Mouse (Mus musculus): ENCODE measurements around the gene Usp3. TPM values are rescaled to one million over a fixed set of nuclear protein-coding genes. Genes with fewer than 3 reads are reported as not detected.
A peak's percentile ranks its signal among the peaks of the same experiment; 100 is the strongest.

Gene Usp3
- polyA plus RNA-seq, 1 experiment, result 15.2 TPM

GRCm38 (mm10) chr9:66615141-66615540, 22.2 kb upstream of the Usp3 start:
- DNase-seq (ENCODE audit: low read depth in 1 of 2, low spot score in 2 of 2), result peak; percentile 50 to 68
- no peak overlapping the region for H3K4me3 ChIP-seq (ENCODE audit: extremely low read depth, insufficient read depth, insufficient read length)
- peaks cover 10% of the 10 kb centered on the region; the same call in 1 of the 2 replicates for H3K4me1 ChIP-seq (ENCODE audit: control insufficient read depth, insufficient read depth, insufficient read length)
- H3K27me3 ChIP-seq (ENCODE audit: control insufficient read depth, insufficient read depth, low read length), result no peaks in the 10 kb centered on the region
- TF ChIP-seq POLR2A (IDR thresholded peaks at IDR 0.05; ENCODE audit: low read depth, low read length) (no peak; the same call in 1 of the 2 replicates), CTCF (IDR thresholded peaks at IDR 0.05; ENCODE audit: extremely low read depth, insufficient read depth, insufficient read length, insufficient replicate concordance) (no peak)
- no peaks in the 10 kb centered on the region for H3K36me3 ChIP-seq (ENCODE audit: control insufficient read depth, insufficient read depth, low read length)
- H3K27ac ChIP-seq (ENCODE audit: insufficient read depth, low read length), result peak overlapping the region; percentile 73
- WGBS, result 5% methylated on average over 9 of the region's 9 CpGs

GRCm38 (mm10) chr9:66614547-66614946, 21.6 kb upstream of the Usp3 start:
- no peak for TF ChIP-seq CTCF (IDR thresholded peaks at IDR 0.05; ENCODE audit: extremely low read depth, insufficient read depth, insufficient read length, insufficient replicate concordance)
- TF ChIP-seq POLR2A (IDR thresholded peaks at IDR 0.05; ENCODE audit: low read depth, low read length), result no peak
- WGBS, result 86% methylated on average over 7 of the region's 7 CpGs
- Histone ChIP-seq H3K27ac (ENCODE audit: insufficient read depth, low read length) (peak overlapping the region; percentile 76), H3K27me3 (ENCODE audit: control insufficient read depth, insufficient read depth, low read length) (no peaks in the 10 kb centered on the region), H3K36me3 (ENCODE audit: control insufficient read depth, insufficient read depth, low read length) (no peaks in the 10 kb centered on the region), H3K4me1 (ENCODE audit: control insufficient read depth, insufficient read depth, insufficient read length) (peaks cover 10% of the 10 kb centered on the region; the same call in 1 of the 2 replicates), H3K4me3 (ENCODE audit: extremely low read depth, insufficient read depth, insufficient read length) (no peak overlapping the region)
- no peak for DNase-seq (ENCODE audit: low read depth in 1 of 2, low spot score in 2 of 2)

GRCm38 (mm10) chr9:66613667-66614066, 20.7 kb upstream of the Usp3 start:
- Histone ChIP-seq H3K27ac (ENCODE audit: insufficient read depth, low read length) (no peak overlapping the region), H3K4me1 (ENCODE audit: control insufficient read depth, insufficient read depth, insufficient read length) (peaks cover 10% of the 10 kb centered on the region; the same call in 1 of the 2 replicates), H3K4me3 (ENCODE audit: extremely low read depth, insufficient read depth, insufficient read length) (no peak overlapping the region), H3K27me3 (ENCODE audit: control insufficient read depth, insufficient read depth, low read length) (no peaks in the 10 kb centered on the region), H3K36me3 (ENCODE audit: control insufficient read depth, insufficient read depth, low read length) (no peaks in the 10 kb centered on the region)
- no peak for DNase-seq (ENCODE audit: low read depth in 1 of 2, low spot score in 2 of 2)
- no peak for TF ChIP-seq CTCF (IDR thresholded peaks at IDR 0.05; ENCODE audit: extremely low read depth, insufficient read depth, insufficient read length, insufficient replicate concordance)
- TF ChIP-seq POLR2A (IDR thresholded peaks at IDR 0.05; ENCODE audit: low read depth, low read length), result no peak
- 86% methylated on average over 7 of the region's 7 CpGs for WGBS

GRCm38 (mm10) chr9:66611478-66612093, 18.6 kb upstream of the Usp3 start:
- Histone ChIP-seq H3K4me3 (ENCODE audit: extremely low read depth, insufficient read depth, insufficient read length) (no peak overlapping the region), H3K27me3 (ENCODE audit: control insufficient read depth, insufficient read depth, low read length) (no peaks in the 10 kb centered on the region), H3K4me1 (ENCODE audit: control insufficient read depth, insufficient read depth, insufficient read length) (peaks cover 10% of the 10 kb centered on the region; the same call in 1 of the 2 replicates), H3K36me3 (ENCODE audit: control insufficient read depth, insufficient read depth, low read length) (no peaks in the 10 kb centered on the region), H3K27ac (ENCODE audit: insufficient read depth, low read length) (no peak overlapping the region)
- WGBS, result 26% methylated on average over 18 of the region's 18 CpGs
- peak in 1 of 2 experiments; percentile 87 for DNase-seq (ENCODE audit: low read depth in 1 of 2, low spot score in 2 of 2)
- no peak for TF ChIP-seq POLR2A (IDR thresholded peaks at IDR 0.05; ENCODE audit: low read depth, low read length)
- peak; percentile 97 for TF ChIP-seq CTCF (IDR thresholded peaks at IDR 0.05; ENCODE audit: extremely low read depth, insufficient read depth, insufficient read length, insufficient replicate concordance)

- Histone ChIP-seq H3K4me3 (ENCODE audit: extremely low read depth, insufficient read depth, insufficient read length) (no peak overlapping the region), H3K36me3 (ENCODE audit: control insufficient read depth, insufficient read depth, low read length) (no peaks in the 10 kb centered on the region), H3K4me1 (ENCODE audit: control insufficient read depth, insufficient read depth, insufficient read length) (no peaks in the 10 kb centered on the region), H3K27me3 (ENCODE audit: control insufficient read depth, insufficient read depth, low read length) (no peaks in the 10 kb centered on the region), H3K27ac (ENCODE audit: insufficient read depth, low read length) (no peak overlapping the region)
- 79% methylated on average over 5 of the region's 5 CpGs for WGBS
- no peak for TF ChIP-seq POLR2A (IDR thresholded peaks at IDR 0.05; ENCODE audit: low read depth, low read length)
- no peak for TF ChIP-seq CTCF (IDR thresholded peaks at IDR 0.05; ENCODE audit: extremely low read depth, insufficient read depth, insufficient read length, insufficient replicate concordance)
- no peak for DNase-seq (ENCODE audit: low read depth in 1 of 2, low spot score in 2 of 2)
These were observed 15.9 kb upstream of the Usp3 start for GRCm38 (mm10) chr9:66608817-66609345.

GRCm38 (mm10) chr9:66606851-66607250, 13.9 kb upstream of the Usp3 start:
- no peaks in the 10 kb centered on the region for H3K36me3 ChIP-seq (ENCODE audit: control insufficient read depth, insufficient read depth, low read length)
- no peaks in the 10 kb centered on the region for H3K4me1 ChIP-seq (ENCODE audit: control insufficient read depth, insufficient read depth, insufficient read length)
- no peak overlapping the region for H3K4me3 ChIP-seq (ENCODE audit: extremely low read depth, insufficient read depth, insufficient read length)
- TF ChIP-seq POLR2A (IDR thresholded peaks at IDR 0.05; ENCODE audit: low read depth, low read length) (no peak), CTCF (IDR thresholded peaks at IDR 0.05; ENCODE audit: extremely low read depth, insufficient read depth, insufficient read length, insufficient replicate concordance) (no peak)
- no peak overlapping the region for H3K27ac ChIP-seq (ENCODE audit: insufficient read depth, low read length)
- WGBS, result 86% methylated on average over 12 of the region's 12 CpGs
- DNase-seq (ENCODE audit: low read depth in 1 of 2, low spot score in 2 of 2), result no peak
- no peaks in the 10 kb centered on the region for H3K27me3 ChIP-seq (ENCODE audit: control insufficient read depth, insufficient read depth, low read length)

Data from spleen, adult 2 months (tissue).